Mouse (Mus musculus): Measurements from ENCODE around the gene Hmcn2. TPM values are rescaled to one million over a fixed set of nuclear protein-coding genes. Genes with fewer than 3 reads are reported as not detected.

Gene Hmcn2
- polyA plus RNA-seq, 1 experiment from 2014 or later, result not detected

- Histone ChIP-seq H3K4me1 (replicated peaks; ENCODE audit: control insufficient read depth, insufficient read depth, low read length) (peaks cover 8% of the 10 kb centered on the region), H3K9me3 (ENCODE audit: control insufficient read depth, low read length) (no peaks in the 10 kb centered on the region), H3K27me3 (ENCODE audit: control insufficient read depth, insufficient read depth, low read length) (peaks cover 3% of the 10 kb centered on the region; the same call in 1 of the 2 replicates), H3K4me2 (replicated peaks; ENCODE audit: low read depth, low read length) (no peak overlapping the region), H3K36me3 (ENCODE audit: control insufficient read depth, insufficient read depth, low read length) (no peaks in the 10 kb centered on the region), H3K4me3 (ENCODE audit: low read depth, low read length) (no peak overlapping the region), H3K27ac (ENCODE audit: low read depth, low read length) (no peak overlapping the region), H3K9ac (ENCODE audit: low read depth, low read length) (no peak overlapping the region)
- no peak for ATAC-seq (ENCODE audit: low FRiP score)
- DNase-seq (ENCODE audit: low spot score), result no peak
- 96% methylated on average over 4 of the region's 4 CpGs for WGBS
These were observed 135.7 kb downstream of the Hmcn2 start for GRCm38 (mm10) chr2:31449902-31450301.

GRCm38 (mm10) chr2:31450661-31451060 is 136.4 kb downstream of the Hmcn2 start:
- H3K9ac ChIP-seq (ENCODE audit: low read depth, low read length), result no peak overlapping the region

GRCm38 (mm10) chr2:31451530-31451929 is 137.3 kb downstream of the Hmcn2 start:
- no peak overlapping the region for H3K27ac ChIP-seq (ENCODE audit: low read depth, low read length)
- DNase-seq (ENCODE audit: low spot score) (no peak), ATAC-seq (ENCODE audit: low FRiP score) (no peak)
- H3K27me3 ChIP-seq (ENCODE audit: control insufficient read depth, insufficient read depth, low read length), result peaks cover 3% of the 10 kb centered on the region; the same call in 1 of the 2 replicates
- H3K9me3 ChIP-seq (ENCODE audit: control insufficient read depth, low read length), result no peaks in the 10 kb centered on the region
- no peak overlapping the region for H3K9ac ChIP-seq (ENCODE audit: low read depth, low read length)
- no peak overlapping the region for H3K4me3 ChIP-seq (ENCODE audit: low read depth, low read length)
- WGBS, result 70% methylated on average over 1 of the region's 1 CpGs
- peaks cover 8% of the 10 kb centered on the region for H3K4me1 ChIP-seq (replicated peaks; ENCODE audit: control insufficient read depth, insufficient read depth, low read length)
- no peaks in the 10 kb centered on the region for H3K36me3 ChIP-seq (ENCODE audit: control insufficient read depth, insufficient read depth, low read length)
- H3K4me2 ChIP-seq (replicated peaks; ENCODE audit: low read depth, low read length), result no peak overlapping the region

More at GRCm38 (mm10) chr2:31450661-31451060, 136.4 kb downstream of the Hmcn2 start:
- Histone ChIP-seq H3K27ac (ENCODE audit: low read depth, low read length) (no peak overlapping the region), H3K4me1 (replicated peaks; ENCODE audit: control insufficient read depth, insufficient read depth, low read length) (peaks cover 8% of the 10 kb centered on the region), H3K4me2 (replicated peaks; ENCODE audit: low read depth, low read length) (no peak overlapping the region), H3K27me3 (ENCODE audit: control insufficient read depth, insufficient read depth, low read length) (peaks cover 3% of the 10 kb centered on the region; the same call in 1 of the 2 replicates), H3K36me3 (ENCODE audit: control insufficient read depth, insufficient read depth, low read length) (no peaks in the 10 kb centered on the region), H3K9me3 (ENCODE audit: control insufficient read depth, low read length) (no peaks in the 10 kb centered on the region), H3K4me3 (ENCODE audit: low read depth, low read length) (no peak overlapping the region)
- DNase-seq (ENCODE audit: low spot score) (no peak), ATAC-seq (ENCODE audit: low FRiP score) (no peak)
- 19% methylated on average over 3 of the region's 3 CpGs for WGBS

GRCm38 (mm10) chr2:31453011-31453410 is 138.8 kb downstream of the Hmcn2 start:
- Histone ChIP-seq H3K27ac (ENCODE audit: low read depth, low read length) (no peak overlapping the region), H3K9me3 (ENCODE audit: control insufficient read depth, low read length) (no peaks in the 10 kb centered on the region), H3K4me3 (ENCODE audit: low read depth, low read length) (no peak overlapping the region), H3K4me1 (replicated peaks; ENCODE audit: control insufficient read depth, insufficient read depth, low read length) (peaks cover 8% of the 10 kb centered on the region), H3K36me3 (ENCODE audit: control insufficient read depth, insufficient read depth, low read length) (no peaks in the 10 kb centered on the region), H3K4me2 (replicated peaks; ENCODE audit: low read depth, low read length) (no peak overlapping the region), H3K9ac (ENCODE audit: low read depth, low read length) (no peak overlapping the region), H3K27me3 (ENCODE audit: control insufficient read depth, insufficient read depth, low read length) (peaks cover 3% of the 10 kb centered on the region)
- DNase-seq (ENCODE audit: low spot score), result no peak
- ATAC-seq (ENCODE audit: low FRiP score), result no peak
- 88% methylated on average over 13 of the region's 13 CpGs for WGBS

GRCm38 (mm10) chr2:31453559-31454177 is 139.5 kb downstream of the Hmcn2 start:
- DNase-seq (ENCODE audit: low spot score) (no peak), ATAC-seq (ENCODE audit: low FRiP score) (no peak)
- Histone ChIP-seq H3K27me3 (ENCODE audit: control insufficient read depth, insufficient read depth, low read length) (peaks cover 7% of the 10 kb centered on the region), H3K4me1 (replicated peaks; ENCODE audit: control insufficient read depth, insufficient read depth, low read length) (peaks cover 8% of the 10 kb centered on the region), H3K9ac (ENCODE audit: low read depth, low read length) (no peak overlapping the region), H3K4me3 (ENCODE audit: low read depth, low read length) (no peak overlapping the region), H3K4me2 (replicated peaks; ENCODE audit: low read depth, low read length) (no peak overlapping the region), H3K9me3 (ENCODE audit: control insufficient read depth, low read length) (no peaks in the 10 kb centered on the region), H3K36me3 (ENCODE audit: control insufficient read depth, insufficient read depth, low read length) (no peaks in the 10 kb centered on the region), H3K27ac (ENCODE audit: low read depth, low read length) (no peak overlapping the region)
- WGBS, result 36% methylated on average over 11 of the region's 11 CpGs

GRCm38 (mm10) chr2:31454280-31454679 is 140.1 kb downstream of the Hmcn2 start:
- H3K36me3 ChIP-seq (ENCODE audit: control insufficient read depth, insufficient read depth, low read length), result no peaks in the 10 kb centered on the region
- H3K4me1 ChIP-seq (replicated peaks; ENCODE audit: control insufficient read depth, insufficient read depth, low read length), result peaks cover 2% of the 10 kb centered on the region; the same call in 1 of the 2 replicates
- WGBS, result 81% methylated on average over 8 of the region's 8 CpGs
- no peak overlapping the region for H3K27ac ChIP-seq (ENCODE audit: low read depth, low read length)
- DNase-seq (ENCODE audit: low spot score), result no peak
- H3K27me3 ChIP-seq (ENCODE audit: control insufficient read depth, insufficient read depth, low read length), result peaks cover 14% of the 10 kb centered on the region
- H3K4me3 ChIP-seq (ENCODE audit: low read depth, low read length), result no peak overlapping the region
- no peak overlapping the region for H3K4me2 ChIP-seq (replicated peaks; ENCODE audit: low read depth, low read length)
- no peaks in the 10 kb centered on the region for H3K9me3 ChIP-seq (ENCODE audit: control insufficient read depth, low read length)
- H3K9ac ChIP-seq (ENCODE audit: low read depth, low read length), result no peak overlapping the region
- no peak for ATAC-seq (ENCODE audit: low FRiP score)

- DNase-seq (ENCODE audit: low spot score) (no peak), ATAC-seq (ENCODE audit: low FRiP score) (no peak)
- peaks cover 25% of the 10 kb centered on the region for H3K27me3 ChIP-seq (ENCODE audit: control insufficient read depth, insufficient read depth, low read length)
- no peak overlapping the region for H3K27ac ChIP-seq (ENCODE audit: low read depth, low read length)
- H3K4me1 ChIP-seq (replicated peaks; ENCODE audit: control insufficient read depth, insufficient read depth, low read length), result peaks cover 5% of the 10 kb centered on the region; the same call in 1 of the 2 replicates
- H3K9me3 ChIP-seq (ENCODE audit: control insufficient read depth, low read length), result no peaks in the 10 kb centered on the region
- no peaks in the 10 kb centered on the region for H3K36me3 ChIP-seq (ENCODE audit: control insufficient read depth, insufficient read depth, low read length)
- H3K4me3 ChIP-seq (ENCODE audit: low read depth, low read length), result no peak overlapping the region
- no peak overlapping the region for H3K9ac ChIP-seq (ENCODE audit: low read depth, low read length)
- H3K4me2 ChIP-seq (replicated peaks; ENCODE audit: low read depth, low read length), result no peak overlapping the region
- 82% methylated on average over 7 of the region's 7 CpGs for WGBS
These were observed 141.2 kb downstream of the Hmcn2 start for GRCm38 (mm10) chr2:31455418-31455817.

GRCm38 (mm10) chr2:31458460-31458859 is 144.2 kb downstream of the Hmcn2 start:
- Histone ChIP-seq H3K9me3 (ENCODE audit: control insufficient read depth, low read length) (no peaks in the 10 kb centered on the region), H3K36me3 (ENCODE audit: control insufficient read depth, insufficient read depth, low read length) (no peaks in the 10 kb centered on the region), H3K4me1 (replicated peaks; ENCODE audit: control insufficient read depth, insufficient read depth, low read length) (peaks cover 6% of the 10 kb centered on the region; the same call in 1 of the 2 replicates), H3K27ac (ENCODE audit: low read depth, low read length) (no peak overlapping the region), H3K9ac (ENCODE audit: low read depth, low read length) (no peak overlapping the region), H3K27me3 (ENCODE audit: control insufficient read depth, insufficient read depth, low read length) (peaks cover 32% of the 10 kb centered on the region), H3K4me3 (ENCODE audit: low read depth, low read length) (no peak overlapping the region), H3K4me2 (replicated peaks; ENCODE audit: low read depth, low read length) (no peak overlapping the region)
- no peak for DNase-seq (ENCODE audit: low spot score)
- no peak for ATAC-seq (ENCODE audit: low FRiP score)
- 46% methylated on average over 5 of the region's 5 CpGs for WGBS

Measured in hindbrain, embryonic 11.5 days (tissue).